Mouse (Mus musculus) heart, postnatal 0 days (tissue): Measurements from ENCODE around the gene Rasgrf1. TPM values are rescaled to one million over a fixed set of nuclear protein-coding genes. Genes with fewer than 3 reads are reported as not detected.

Experiments
- ATAC-seq: fragments of 200-750 bp; cut with Nextera tagmentation; 2 replicates; pipeline ENCODE4 v1.8.0; 2017; ENCODE audit warnings: low read depth, moderate number of reproducible peaks, moderate library complexity; ENCODE audit not compliant: insufficient read depth
- DNase-seq: peaks from one replicate; pipeline ENCODE4 v3.0.0-alpha.2; 2016; ENCODE audit warnings: low spot score
- H3K27ac ChIP-seq: fragments of 300-500 bp; sonication (generic); 2 replicates; pipeline ENCODE4 v1.5.1; 2014; ENCODE audit warnings: low read depth, mild to moderate bottlenecking
- H3K27me3 ChIP-seq: fragments of 300-500 bp; sonication (generic); 2 replicates; pipeline ENCODE4 v1.6.1; 2014; ENCODE audit warnings: low read length, mixed read lengths; ENCODE audit not compliant: control insufficient read depth, insufficient read depth
- H3K36me3 ChIP-seq: fragments of 300-500 bp; sonication (generic); replicated peaks from 2 replicates; pipeline ENCODE4 v1.6.1; 2014; ENCODE audit warnings: low read length, mixed read lengths; ENCODE audit not compliant: control insufficient read depth, insufficient read depth
- H3K4me1 ChIP-seq: fragments of 300-500 bp; sonication (generic); 2 replicates; pipeline ENCODE4 v1.6.1; 2014; ENCODE audit warnings: antibody characterized with exemption; ENCODE audit not compliant: control insufficient read depth, insufficient read depth
- H3K4me2 ChIP-seq: fragments of 300-500 bp; sonication (generic); 2 replicates; pipeline ENCODE4 v1.6.1; 2014; ENCODE audit warnings: low read depth, mild to moderate bottlenecking, low read length, moderate library complexity
- H3K4me3 ChIP-seq: fragments of 300-500 bp; sonication (generic); 2 replicates; pipeline ENCODE4 v1.5.1; 2014; ENCODE audit warnings: low read depth, low read length
- H3K9ac ChIP-seq: fragments of 300-500 bp; sonication (generic); replicated peaks from 2 replicates; pipeline ENCODE4 v1.6.1; 2014; ENCODE audit warnings: low read depth, low read length, mixed read lengths
- H3K9me3 ChIP-seq: fragments of 300-500 bp; sonication (generic); replicated peaks from 2 replicates; pipeline ENCODE4 v1.6.1; 2016; ENCODE audit warnings: low read length; ENCODE audit not compliant: control insufficient read depth
- CTCF ChIP-seq: IDR thresholded peaks from 2 replicates; pipeline ENCODE4 v1.5.1; 2016; ENCODE audit warnings: antibody characterized with exemption, control low read depth, low read depth
- EP300 ChIP-seq: IDR thresholded peaks from 2 replicates; pipeline ENCODE4 v1.6.1; 2016; ENCODE audit warnings: antibody characterized with exemption, low read depth
- WGBS: fragments of 180-500 bp; shearing (Covaris S2); extraction: QIAGEN DNeasy Blood & Tissue Kit; methylation state at CpG from one replicate; pipeline ENCODE4 v1.1.7; 2014; 5-methylcytosine and 5-hydroxymethylcytosine counted together
- polyA plus RNA-seq: library from polyadenylated mRNA; unstranded; fragments of >200 nt; fragmentation: Nextera tagmentation; extraction: Ambion mirVana; gene quantifications from 2 replicates; pipeline ENCODE4 v1.2.1, GENCODE M21; 2015
- total RNA-seq: library from RNA; depleted of rRNA; stranded (reverse); fragments of >200 nt; gene quantifications from 2 replicates; pipeline ENCODE4 v1.2.3, GENCODE M21; 2014; ENCODE audit warnings: low replicate concordance

The Rasgrf1 gene
- total and polyA plus RNA-seq, 2 experiments from 2014 or later, result not detected

- DNase-seq, result no peak
- 76% methylated on average over 1 of the region's 1 CpGs for WGBS
- no peaks in the 10 kb centered on the region for H3K4me1 ChIP-seq
- H3K4me2 ChIP-seq, result no peak overlapping the region
- no peak overlapping the region for H3K4me3 ChIP-seq
- H3K9ac ChIP-seq, result no peak overlapping the region
- H3K9me3 ChIP-seq, result peaks cover 9% of the 10 kb centered on the region; the same call in 1 of the 2 replicates
- TF ChIP-seq CTCF (no peak), EP300 (no peak)
- H3K27me3 ChIP-seq, result 0 out of 2 replicates have a peak, but pooled peaks cover 4% of the 10 kb centered on the region
- no peak overlapping the region for H3K27ac ChIP-seq
- ATAC-seq, result no peak
- H3K36me3 ChIP-seq, result no peaks in the 10 kb centered on the region
Measured at GRCm38 (mm10) chr9:89924836-89925235, 15.1 kb downstream of the Rasgrf1 start.

GRCm38 (mm10) chr9:89928497-89928896, 18.8 kb downstream of the Rasgrf1 start:
- Histone ChIP-seq H3K27me3 (no peaks in the 10 kb centered on the region), H3K4me3 (no peak overlapping the region), H3K4me2 (no peak overlapping the region), H3K9me3 (peaks cover 9% of the 10 kb centered on the region; the same call in 1 of the 2 replicates), H3K36me3 (no peaks in the 10 kb centered on the region), H3K4me1 (no peaks in the 10 kb centered on the region), H3K27ac (no peak overlapping the region), H3K9ac (no peak overlapping the region)
- DNase-seq (no peak), ATAC-seq (no peak)
- TF ChIP-seq EP300 (no peak), CTCF (no peak)

GRCm38 (mm10) chr9:89940428-89940827, 30.7 kb downstream of the Rasgrf1 start:
- DNase-seq, result no peak
- Histone ChIP-seq H3K9ac (no peak overlapping the region), H3K4me1 (no peaks in the 10 kb centered on the region), H3K27ac (no peak overlapping the region), H3K4me3 (no peak overlapping the region), H3K9me3 (no peaks in the 10 kb centered on the region), H3K4me2 (no peak overlapping the region), H3K36me3 (no peaks in the 10 kb centered on the region), H3K27me3 (no peaks in the 10 kb centered on the region)
- WGBS, result 46% methylated on average over 1 of the region's 1 CpGs
- ATAC-seq, result no peak
- no peak for TF ChIP-seq CTCF

GRCm38 (mm10) chr9:89946830-89947229, 37.1 kb downstream of the Rasgrf1 start:
- no peaks in the 10 kb centered on the region for H3K36me3 ChIP-seq
- no peaks in the 10 kb centered on the region for H3K4me1 ChIP-seq
- H3K9ac ChIP-seq, result no peak overlapping the region
- no peaks in the 10 kb centered on the region for H3K9me3 ChIP-seq
- WGBS, result 56% methylated on average over 9 of the region's 9 CpGs
- no peak for ATAC-seq
- DNase-seq, result no peak
- TF ChIP-seq CTCF (no peak), EP300 (no peak)
- no peak overlapping the region for H3K27ac ChIP-seq
- no peak overlapping the region for H3K4me3 ChIP-seq
- H3K4me2 ChIP-seq, result no peak overlapping the region
- H3K27me3 ChIP-seq, result no peaks in the 10 kb centered on the region

- WGBS, result 27% methylated on average over 5 of the region's 5 CpGs
- Histone ChIP-seq H3K9ac (no peak overlapping the region), H3K36me3 (no peaks in the 10 kb centered on the region), H3K4me3 (no peak overlapping the region), H3K27me3 (no peaks in the 10 kb centered on the region), H3K27ac (no peak overlapping the region), H3K4me1 (no peaks in the 10 kb centered on the region), H3K4me2 (no peak overlapping the region), H3K9me3 (no peaks in the 10 kb centered on the region)
- DNase-seq (no peak), ATAC-seq (no peak)
- TF ChIP-seq EP300 (no peak), CTCF (no peak)
Measured at GRCm38 (mm10) chr9:89948602-89949001, 38.9 kb downstream of the Rasgrf1 start.

GRCm38 (mm10) chr9:89953596-89954215, 44.0 kb downstream of the Rasgrf1 start:
- Histone ChIP-seq H3K27ac (no peak overlapping the region), H3K4me2 (no peak overlapping the region), H3K9me3 (no peaks in the 10 kb centered on the region), H3K27me3 (no peaks in the 10 kb centered on the region), H3K36me3 (no peaks in the 10 kb centered on the region), H3K4me3 (no peak overlapping the region), H3K4me1 (no peaks in the 10 kb centered on the region), H3K9ac (no peak overlapping the region)
- DNase-seq (no peak), ATAC-seq (no peak)
- 88% methylated on average over 22 of the region's 22 CpGs for WGBS
- no peak for TF ChIP-seq CTCF
- no peak for TF ChIP-seq EP300
